Mouse (Mus musculus): ENCODE measurements around the gene Arhgap15. TPM values are rescaled to one million over a fixed set of nuclear protein-coding genes. Genes with fewer than 3 reads are reported as not detected.

Gene Arhgap15
- polyA plus RNA-seq, 1 experiment from 2014 or later: not detected

DNA sequence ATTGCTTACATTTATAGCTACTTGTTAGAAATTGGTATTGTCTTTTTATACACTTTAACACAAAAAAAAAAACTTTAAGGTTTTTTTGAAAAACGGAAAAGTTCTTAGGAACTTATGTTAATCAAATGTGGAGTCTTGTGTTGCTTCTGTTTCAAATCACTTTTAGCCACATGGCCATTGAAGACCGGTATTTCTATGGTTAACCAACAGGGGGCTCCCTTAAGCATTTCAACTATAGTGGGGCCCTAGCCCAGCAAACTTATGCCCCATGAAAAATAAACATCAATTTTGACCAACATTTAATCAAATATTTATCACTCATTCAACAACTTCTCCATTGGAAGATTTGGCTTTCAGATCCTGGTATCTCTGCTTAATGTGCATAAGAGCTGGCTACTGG, 557.5 kb downstream of the Arhgap15 start:
- no peak for DNase-seq (ENCODE audit: low read depth, low spot score)
- in situ Hi-C loops (cut with MboI; ENCODE audit: low pct_unique_long_range_greater_than_20kb): no loop called here
- peak; percentile 45 for TF ChIP-seq CTCF (IDR thresholded peaks at IDR 0.05)
- ATAC-seq: no peak
- POLR2A ChIA-PET: no interaction called here
- CTCF ChIA-PET: no interaction called here
- peaks cover 10% of the 10 kb centered on the region for H3K27me3 ChIP-seq

DNA sequence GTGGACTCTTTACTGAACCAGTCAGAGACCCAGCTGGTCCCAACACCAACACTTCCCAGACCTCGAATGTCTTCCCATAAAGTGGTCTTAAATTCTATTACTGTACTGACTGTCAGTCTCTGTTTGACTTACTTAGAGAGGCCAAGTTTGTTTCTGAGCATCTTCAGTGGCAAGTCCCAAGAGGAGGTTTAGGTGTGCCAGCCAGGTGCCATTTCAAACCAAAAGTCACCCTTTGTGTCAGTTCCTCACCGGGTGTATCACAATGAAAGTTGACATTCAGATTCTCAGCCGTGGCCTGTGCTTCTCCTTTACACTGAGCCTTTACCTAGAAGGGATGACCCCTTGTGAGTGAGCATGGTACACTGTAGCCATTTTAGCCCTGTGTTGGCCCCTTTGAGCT, 560.5 kb downstream of the Arhgap15 start:
- ATAC-seq (no peak), DNase-seq (ENCODE audit: low read depth, low spot score) (no peak)
- in situ Hi-C loops (cut with MboI; ENCODE audit: low pct_unique_long_range_greater_than_20kb): no loop called here
- H3K27me3 ChIP-seq: no peaks in the 10 kb centered on the region
- ChIA-PET POLR2A (no interaction called here), CTCF (no interaction called here)
- no peak for TF ChIP-seq CTCF (IDR thresholded peaks at IDR 0.05)

DNA sequence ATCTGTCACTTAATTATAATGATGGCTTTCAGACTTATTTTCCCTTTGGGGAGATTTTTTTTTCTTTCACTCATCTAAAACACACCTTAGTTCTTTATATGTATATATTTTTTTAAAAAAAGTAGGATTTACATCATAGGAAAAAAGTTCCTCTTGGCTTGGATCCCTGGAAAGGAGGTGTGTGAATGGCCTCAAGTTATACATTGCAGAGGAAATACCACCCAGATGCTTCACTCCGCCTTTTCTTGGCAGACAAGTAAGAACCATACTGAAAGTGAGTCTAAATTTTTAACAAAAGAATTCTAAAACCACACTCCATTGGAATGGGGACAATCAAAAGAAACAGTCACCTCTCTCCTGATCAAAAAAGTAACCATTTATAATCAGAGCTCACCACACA, 560.9 kb downstream of the Arhgap15 start:
- in situ Hi-C loops (cut with MboI; ENCODE audit: low pct_unique_long_range_greater_than_20kb): no loop called here

DNA sequence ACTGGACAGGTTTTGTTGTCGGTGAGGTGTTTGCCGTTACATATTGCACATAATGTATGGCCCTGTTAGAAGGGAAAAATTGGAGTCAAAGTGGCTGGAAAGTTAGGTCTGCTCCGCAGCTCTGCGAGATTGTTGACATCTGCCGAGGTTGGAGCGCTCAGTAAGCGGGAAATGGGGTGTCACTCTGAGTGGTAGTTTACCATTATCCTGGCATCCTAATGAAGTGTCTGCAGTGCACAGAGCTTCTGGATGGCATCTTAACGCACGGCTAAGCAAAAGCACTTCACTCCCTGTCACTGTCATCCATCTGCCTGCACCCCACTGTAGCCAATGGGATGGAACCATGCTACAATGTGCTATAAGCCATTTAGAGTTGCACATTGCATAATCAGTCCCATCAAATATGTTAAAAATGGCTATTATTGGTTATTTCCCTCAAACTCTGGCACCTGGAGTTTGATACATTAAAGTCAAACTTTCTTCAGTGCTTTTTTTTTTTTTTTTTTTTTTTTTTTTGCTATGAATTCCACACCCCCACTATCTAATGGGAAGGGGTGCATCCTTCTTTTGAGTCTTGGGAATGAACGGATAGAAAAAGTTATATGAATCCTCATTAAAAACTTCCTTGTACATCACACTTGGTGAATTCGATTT, 561.6 kb downstream of the Arhgap15 start:
- ATAC-seq: no peak
- DNase-seq (ENCODE audit: low read depth, low spot score): no peak
- POLR2A ChIA-PET: no interaction called here
- TF ChIP-seq CTCF (IDR thresholded peaks at IDR 0.05): no peak
- in situ Hi-C loops (cut with MboI; ENCODE audit: low pct_unique_long_range_greater_than_20kb): no loop called here
- H3K27me3 ChIP-seq: no peaks in the 10 kb centered on the region
- CTCF ChIA-PET: no interaction called here

More for the DNA sequence above, 560.9 kb downstream of the Arhgap15 start:
- ChIA-PET POLR2A (no interaction called here), CTCF (no interaction called here)
- no peak for ATAC-seq
- TF ChIP-seq CTCF (IDR thresholded peaks at IDR 0.05): no peak
- DNase-seq (ENCODE audit: low read depth, low spot score): no peak
- H3K27me3 ChIP-seq: no peaks in the 10 kb centered on the region

DNA sequence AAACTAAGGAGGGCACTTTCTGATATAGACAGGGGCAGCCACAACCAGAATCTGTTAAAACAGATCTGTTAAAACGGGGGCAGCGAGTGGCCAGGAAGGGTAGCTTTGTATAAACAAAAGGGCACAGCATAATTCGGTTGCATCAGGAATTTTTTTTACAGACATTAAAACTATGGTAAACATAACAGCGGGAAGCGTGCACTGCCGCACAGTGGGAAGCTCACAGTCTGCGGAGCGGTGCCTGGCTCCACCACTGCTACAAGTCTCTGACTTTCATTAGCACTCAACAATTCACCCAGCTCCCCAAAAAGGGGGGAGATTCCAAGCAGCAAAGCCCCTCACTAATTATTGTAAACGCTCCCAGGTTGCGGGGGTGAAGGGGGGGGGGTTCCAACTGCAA, 562.6 kb downstream of the Arhgap15 start:
- TF ChIP-seq CTCF (IDR thresholded peaks at IDR 0.05): no peak
- ATAC-seq (no peak), DNase-seq (ENCODE audit: low read depth, low spot score) (no peak)
- H3K27me3 ChIP-seq: no peaks in the 10 kb centered on the region
- ChIA-PET POLR2A (interaction anchor here (0.7 kb wide), 1 partner anchor 146 kb away, joined by 6 read pairs; no protein-coding TSS in a partner anchor), CTCF (no interaction called here)
- in situ Hi-C loops (cut with MboI; ENCODE audit: low pct_unique_long_range_greater_than_20kb): no loop called here

DNA sequence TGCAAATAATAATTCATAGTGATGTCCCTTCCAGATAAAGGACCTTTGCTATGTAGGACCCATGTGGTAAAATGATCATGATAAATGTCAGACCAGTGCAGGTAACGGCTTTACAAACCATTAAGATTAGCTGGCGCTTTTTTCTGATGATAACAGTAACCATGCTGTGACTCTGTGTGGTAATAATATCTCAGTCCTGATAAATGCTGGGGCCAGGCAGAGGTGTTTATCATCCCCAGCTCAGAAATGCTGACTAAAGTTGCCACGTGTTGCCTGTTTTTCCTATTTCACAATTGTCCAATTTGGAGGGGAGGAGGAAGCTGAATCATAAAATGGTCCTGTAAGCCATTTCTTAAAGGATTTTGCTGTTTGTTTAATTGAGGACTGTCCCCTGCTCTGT, 564.9 kb downstream of the Arhgap15 start:
- CTCF ChIA-PET: no interaction called here
- POLR2A ChIA-PET: no interaction called here
- no peaks in the 10 kb centered on the region for H3K27me3 ChIP-seq
- DNase-seq (ENCODE audit: low read depth, low spot score) (no peak), ATAC-seq (no peak)
- in situ Hi-C loops (cut with MboI; ENCODE audit: low pct_unique_long_range_greater_than_20kb): no loop called here
- no peak for TF ChIP-seq CTCF (IDR thresholded peaks at IDR 0.05)

DNA sequence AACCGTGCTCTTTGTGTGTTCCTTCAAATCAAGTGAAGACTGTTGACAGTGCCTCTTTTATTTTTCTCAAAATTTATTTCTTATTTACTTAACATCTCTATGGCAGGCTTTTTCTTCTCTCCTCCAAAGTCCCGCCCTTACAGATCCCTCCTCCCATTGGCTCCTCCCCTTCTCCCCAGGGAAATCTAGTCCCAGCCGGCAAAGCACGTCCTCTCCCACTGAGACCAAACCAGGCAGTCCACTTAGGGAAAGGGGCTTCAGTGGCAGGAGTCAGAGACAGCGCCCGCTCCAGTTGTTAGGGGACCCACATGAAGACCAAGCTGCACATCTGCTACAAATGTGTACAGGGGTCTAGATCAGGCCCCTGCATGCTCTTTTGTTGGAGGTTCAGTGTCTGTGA, 569.8 kb downstream of the Arhgap15 start:
- ChIA-PET CTCF (no interaction called here), POLR2A (no interaction called here)
- in situ Hi-C loops (cut with MboI; ENCODE audit: low pct_unique_long_range_greater_than_20kb): no loop called here
- DNase-seq (ENCODE audit: low read depth, low spot score) (no peak), ATAC-seq (no peak)
- TF ChIP-seq CTCF (IDR thresholded peaks at IDR 0.05): no peak
- H3K27me3 ChIP-seq: no peaks in the 10 kb centered on the region

DNA sequence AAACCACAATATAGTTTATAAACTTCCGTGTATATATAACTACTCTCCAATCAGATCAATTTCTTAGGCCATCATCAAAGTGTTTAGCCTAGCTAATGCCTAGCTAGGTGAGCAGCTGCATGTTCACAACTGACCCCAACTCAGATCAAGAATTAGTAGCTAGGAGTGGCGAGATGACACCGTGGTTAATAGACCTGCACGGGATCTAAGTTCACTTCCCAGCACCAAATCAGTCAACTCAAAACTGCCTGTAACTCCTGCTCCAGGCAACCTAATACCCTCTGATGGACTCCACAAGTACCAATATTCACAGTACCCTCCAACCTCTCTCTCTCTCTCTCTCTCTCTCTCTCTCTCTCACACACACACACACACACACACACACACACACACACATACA, 570.9 kb downstream of the Arhgap15 start:
- TF ChIP-seq CTCF (IDR thresholded peaks at IDR 0.05): no peak
- H3K27me3 ChIP-seq: no peaks in the 10 kb centered on the region
- DNase-seq (ENCODE audit: low read depth, low spot score): no peak
- ATAC-seq: no peak
- in situ Hi-C loops (cut with MboI; ENCODE audit: low pct_unique_long_range_greater_than_20kb): no loop called here
- CTCF ChIA-PET: no interaction called here
- POLR2A ChIA-PET: no interaction called here

DNA sequence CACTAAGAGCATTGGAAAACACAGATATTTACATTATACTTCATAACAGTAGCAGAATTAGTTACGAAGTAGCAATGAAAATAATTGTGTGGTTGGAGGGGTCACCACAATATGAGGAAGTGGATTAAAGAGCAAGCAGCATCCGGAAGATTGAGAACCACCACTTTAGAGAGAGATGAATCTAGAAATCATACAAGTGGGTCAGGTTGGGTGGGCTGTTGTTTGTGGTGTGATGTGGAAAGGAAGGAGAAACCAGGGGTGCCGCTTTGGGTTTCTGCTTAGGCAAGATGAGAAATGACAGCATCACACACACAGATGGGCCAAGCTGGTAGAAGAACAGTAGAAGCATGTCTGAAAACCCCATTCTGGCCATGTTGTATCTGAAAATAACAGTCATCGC, 575.2 kb downstream of the Arhgap15 start:
- CTCF ChIA-PET: interaction anchor here (1.0 kb wide), 1 partner anchor 25 kb away, joined by 4 read pairs; no protein-coding TSS in a partner anchor
- peaks cover 2% of the 10 kb centered on the region for H3K27me3 ChIP-seq
- POLR2A ChIA-PET: no interaction called here
- DNase-seq (ENCODE audit: low read depth, low spot score) (no peak), ATAC-seq (no peak)
- in situ Hi-C loops (cut with MboI; ENCODE audit: low pct_unique_long_range_greater_than_20kb): no loop called here
- TF ChIP-seq CTCF (IDR thresholded peaks at IDR 0.05): no peak

DNA sequence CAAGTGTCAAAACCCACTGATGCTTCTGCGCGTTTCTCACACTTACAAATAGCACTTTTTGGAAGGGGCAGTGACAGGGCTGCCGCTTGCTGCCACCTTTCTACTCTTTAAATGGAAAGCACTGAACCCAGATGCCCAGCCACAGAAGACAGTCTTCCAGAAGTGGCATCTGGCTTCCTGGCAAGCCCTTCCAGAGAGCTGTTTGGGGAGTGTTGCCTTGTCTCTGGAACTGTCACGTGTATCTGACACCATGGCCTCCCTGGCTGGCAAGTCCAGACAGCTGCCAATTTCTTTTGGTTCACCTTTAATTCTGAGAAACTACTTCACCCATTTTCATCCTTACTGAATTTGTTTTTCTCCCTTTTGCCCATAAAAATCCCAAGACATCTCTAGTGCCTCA, 584.7 kb downstream of the Arhgap15 start:
- CTCF ChIA-PET: no interaction called here
- in situ Hi-C loops (cut with MboI; ENCODE audit: low pct_unique_long_range_greater_than_20kb): no loop called here

DNA sequence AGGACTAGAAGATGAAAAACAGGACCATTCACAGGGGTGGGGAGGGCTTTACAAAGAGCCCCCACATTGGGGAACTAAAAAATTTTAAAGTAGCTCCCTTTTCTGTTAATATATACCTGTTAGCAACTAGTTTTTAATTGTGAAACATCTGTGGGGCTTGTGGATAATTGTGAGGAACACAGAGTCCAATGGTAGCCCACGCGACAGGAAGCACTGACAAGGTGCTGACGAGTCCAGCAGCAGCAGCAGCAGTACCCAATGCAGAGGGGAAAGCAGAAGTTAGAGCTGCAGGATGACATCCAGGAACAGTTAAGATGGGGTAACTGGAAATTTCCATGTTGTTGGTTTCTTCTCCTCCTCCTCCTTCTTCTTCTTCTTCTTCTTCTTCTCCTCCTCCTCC, 585.4 kb downstream of the Arhgap15 start:
- ChIA-PET POLR2A (no interaction called here), CTCF (no interaction called here)
- TF ChIP-seq CTCF (IDR thresholded peaks at IDR 0.05): no peak
- H3K27me3 ChIP-seq: peaks cover 4% of the 10 kb centered on the region
- in situ Hi-C loops (cut with MboI; ENCODE audit: low pct_unique_long_range_greater_than_20kb): no loop called here
- no peak for DNase-seq (ENCODE audit: low read depth, low spot score)
- ATAC-seq: no peak

More for the DNA sequence above, 584.7 kb downstream of the Arhgap15 start:
- DNase-seq (ENCODE audit: low read depth, low spot score) (no peak), ATAC-seq (no peak)
- POLR2A ChIA-PET: no interaction called here
- H3K27me3 ChIP-seq: peaks cover 8% of the 10 kb centered on the region
- TF ChIP-seq CTCF (IDR thresholded peaks at IDR 0.05): no peak

DNA sequence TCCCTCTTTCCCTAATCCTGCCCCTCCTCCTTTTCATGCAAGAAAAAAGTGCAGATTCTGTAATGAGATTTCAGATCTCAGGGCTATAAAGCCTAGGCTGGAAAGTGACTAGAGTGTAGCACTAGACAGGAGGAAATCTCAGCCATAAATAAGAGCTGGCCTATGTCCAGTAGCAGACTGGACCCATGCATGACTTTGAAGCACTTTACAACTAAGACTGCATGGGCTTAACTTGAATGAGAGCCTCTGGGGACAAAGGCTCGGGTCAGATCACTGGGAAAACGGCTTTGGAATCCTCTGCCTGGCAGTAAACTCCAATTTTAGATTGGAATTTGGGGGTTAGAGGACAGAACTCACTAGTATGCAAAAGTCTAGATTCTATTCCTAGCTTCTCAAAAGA, 585.9 kb downstream of the Arhgap15 start:
- in situ Hi-C loops (cut with MboI; ENCODE audit: low pct_unique_long_range_greater_than_20kb): no loop called here
- TF ChIP-seq CTCF (IDR thresholded peaks at IDR 0.05): no peak
- no peak for ATAC-seq
- DNase-seq (ENCODE audit: low read depth, low spot score): no peak
- POLR2A ChIA-PET: no interaction called here
- CTCF ChIA-PET: no interaction called here
- H3K27me3 ChIP-seq: no peaks in the 10 kb centered on the region

Measured in Patski (cell line).